Mouse (Mus musculus) forebrain, embryonic 15.5 days (tissue): ENCODE results near the gene 1700018B08Rik. TPM values are rescaled to one million over a fixed set of nuclear protein-coding genes. Genes with fewer than 3 reads are reported as not detected.

ENCODE experiments used
- ATAC-seq: fragments of 200-750 bp; cut with Nextera tagmentation; replicated peaks from 2 replicates; pipeline ENCODE4 v1.8.0; 2017; ENCODE audit warnings: mild to moderate bottlenecking, moderate TSS enrichment, moderate library complexity
- H3K27ac ChIP-seq: fragments of 300-500 bp; sonication (generic); replicated peaks from 2 replicates; pipeline ENCODE4 v1.5.1; 2015; ENCODE audit warnings: mild to moderate bottlenecking, inconsistent platforms
- H3K27me3 ChIP-seq: fragments of 300-500 bp; sonication (generic); 2 replicates; pipeline ENCODE4 v1.6.1; 2015; ENCODE audit warnings: inconsistent platforms
- H3K36me3 ChIP-seq: fragments of 300-500 bp; sonication (generic); 2 replicates; pipeline ENCODE4 v1.6.1; 2015; ENCODE audit warnings: mild to moderate bottlenecking, inconsistent platforms
- H3K4me1 ChIP-seq: fragments of 300-500 bp; sonication (generic); 2 replicates; pipeline ENCODE4 v1.6.1; 2015; ENCODE audit warnings: inconsistent platforms
- H3K4me2 ChIP-seq: fragments of 300-500 bp; sonication (generic); replicated peaks from 2 replicates; pipeline ENCODE4 v1.6.1; 2015; ENCODE audit warnings: mild to moderate bottlenecking, inconsistent platforms
- H3K4me3 ChIP-seq: fragments of 300-500 bp; sonication (generic); 2 replicates; pipeline ENCODE4 v1.5.1; 2015; ENCODE audit warnings: mild to moderate bottlenecking, inconsistent platforms
- H3K9ac ChIP-seq: fragments of 300-500 bp; sonication (generic); replicated peaks from 2 replicates; pipeline ENCODE4 v1.6.1; 2015; ENCODE audit warnings: mild to moderate bottlenecking, inconsistent platforms
- H3K9me3 ChIP-seq: fragments of 300-500 bp; sonication (generic); 2 replicates; pipeline ENCODE4 v1.6.1; 2016; ENCODE audit warnings: inconsistent platforms
- WGBS: fragments of 180-500 bp; shearing (Covaris S2); methylation state at CpG from one replicate; pipeline ENCODE4 v1.1.7; 2015; ENCODE audit warnings: mixed read lengths; 5-methylcytosine and 5-hydroxymethylcytosine counted together
- polyA plus RNA-seq: library from polyadenylated mRNA; unstranded; fragments of >200 nt; fragmentation: Nextera tagmentation; extraction: Ambion mirVana; gene quantifications from 2 replicates; pipeline ENCODE4 v1.2.1, GENCODE M21; 2015

Gene 1700018B08Rik
- polyA plus RNA-seq, 1 experiment from 2014 or later, result not detected

- Histone ChIP-seq H3K27me3 (no peaks in the 10 kb centered on the region), H3K36me3 (peaks cover 14% of the 10 kb centered on the region; the same call in 1 of the 2 replicates), H3K9ac (no peak overlapping the region), H3K4me2 (no peak overlapping the region), H3K4me1 (no peaks in the 10 kb centered on the region), H3K4me3 (no peak overlapping the region), H3K27ac (no peak overlapping the region), H3K9me3 (no peaks in the 10 kb centered on the region)
- WGBS, result 90% methylated on average over 7 of the region's 7 CpGs
- no peak for ATAC-seq
Observed at GRCm38 (mm10) chr8:121560432-121561100, 16.4 kb upstream of the 1700018B08Rik start.

- no peaks in the 10 kb centered on the region for H3K27me3 ChIP-seq
- no peaks in the 10 kb centered on the region for H3K4me1 ChIP-seq
- ATAC-seq, result no peak
- peaks cover 21% of the 10 kb centered on the region; the same call in 1 of the 2 replicates for H3K36me3 ChIP-seq
- H3K9me3 ChIP-seq, result no peaks in the 10 kb centered on the region
- H3K4me2 ChIP-seq, result no peak overlapping the region
- 91% methylated on average over 12 of the region's 12 CpGs for WGBS
- H3K27ac ChIP-seq, result no peak overlapping the region
- H3K9ac ChIP-seq, result no peak overlapping the region
- H3K4me3 ChIP-seq, result no peak overlapping the region
Observed at GRCm38 (mm10) chr8:121559801-121560200, 15.7 kb upstream of the 1700018B08Rik start.

- no peaks in the 10 kb centered on the region for H3K9me3 ChIP-seq
- no peaks in the 10 kb centered on the region for H3K27me3 ChIP-seq
- no peak overlapping the region for H3K27ac ChIP-seq
- H3K4me1 ChIP-seq, result no peaks in the 10 kb centered on the region
- no peak for ATAC-seq
- WGBS, result 90% methylated on average over 16 of the region's 16 CpGs
- H3K4me2 ChIP-seq, result no peak overlapping the region
- H3K36me3 ChIP-seq, result peaks cover 34% of the 10 kb centered on the region
- H3K9ac ChIP-seq, result no peak overlapping the region
- no peak overlapping the region for H3K4me3 ChIP-seq
Observed at GRCm38 (mm10) chr8:121558538-121558937, 14.4 kb upstream of the 1700018B08Rik start.

GRCm38 (mm10) chr8:121557746-121558145 is 13.6 kb upstream of the 1700018B08Rik start:
- H3K27ac ChIP-seq, result no peak overlapping the region
- 92% methylated on average over 11 of the region's 11 CpGs for WGBS
- H3K36me3 ChIP-seq, result peaks cover 40% of the 10 kb centered on the region

GRCm38 (mm10) chr8:121553831-121554475 is 9.8 kb upstream of the 1700018B08Rik start:
- Histone ChIP-seq H3K4me1 (no peaks in the 10 kb centered on the region), H3K36me3 (peaks cover 59% of the 10 kb centered on the region), H3K27me3 (no peaks in the 10 kb centered on the region), H3K27ac (no peak overlapping the region), H3K9me3 (no peaks in the 10 kb centered on the region), H3K9ac (no peak overlapping the region), H3K4me3 (no peak overlapping the region), H3K4me2 (no peak overlapping the region)
- no peak for ATAC-seq
- WGBS, result 94% methylated on average over 32 of the region's 32 CpGs

More at GRCm38 (mm10) chr8:121557746-121558145, 13.6 kb upstream of the 1700018B08Rik start:
- Histone ChIP-seq H3K9me3 (no peaks in the 10 kb centered on the region), H3K4me1 (no peaks in the 10 kb centered on the region), H3K27me3 (no peaks in the 10 kb centered on the region), H3K4me2 (no peak overlapping the region), H3K9ac (no peak overlapping the region), H3K4me3 (no peak overlapping the region)
- no peak for ATAC-seq

- no peak for ATAC-seq
- no peak overlapping the region for H3K27ac ChIP-seq
- H3K27me3 ChIP-seq, result no peaks in the 10 kb centered on the region
- no peak overlapping the region for H3K9ac ChIP-seq
- no peak overlapping the region for H3K4me2 ChIP-seq
- H3K4me1 ChIP-seq, result no peaks in the 10 kb centered on the region
- H3K9me3 ChIP-seq, result no peaks in the 10 kb centered on the region
- 91% methylated on average over 8 of the region's 9 CpGs for WGBS
- H3K4me3 ChIP-seq, result no peak overlapping the region
- H3K36me3 ChIP-seq, result peaks cover 52% of the 10 kb centered on the region
Observed at GRCm38 (mm10) chr8:121552506-121552905, 8.4 kb upstream of the 1700018B08Rik start.

- WGBS, result 72% methylated on average over 24 of the region's 24 CpGs
- no peaks in the 10 kb centered on the region for H3K9me3 ChIP-seq
- H3K27ac ChIP-seq, result no peak overlapping the region
- no peak overlapping the region for H3K4me2 ChIP-seq
- no peak for ATAC-seq
- no peaks in the 10 kb centered on the region for H3K4me1 ChIP-seq
- no peaks in the 10 kb centered on the region for H3K27me3 ChIP-seq
- peaks cover 52% of the 10 kb centered on the region for H3K36me3 ChIP-seq
- H3K4me3 ChIP-seq, result no peak overlapping the region
- H3K9ac ChIP-seq, result no peak overlapping the region
Observed at GRCm38 (mm10) chr8:121551065-121551985, 7.2 kb upstream of the 1700018B08Rik start.

GRCm38 (mm10) chr8:121550056-121550455 is 5.9 kb upstream of the 1700018B08Rik start:
- Histone ChIP-seq H3K9me3 (no peaks in the 10 kb centered on the region), H3K27ac (no peak overlapping the region), H3K4me2 (no peak overlapping the region), H3K27me3 (0 out of 2 replicates have a peak, but pooled peaks cover 3% of the 10 kb centered on the region), H3K36me3 (peaks cover 48% of the 10 kb centered on the region), H3K4me3 (no peak overlapping the region), H3K9ac (no peak overlapping the region), H3K4me1 (no peaks in the 10 kb centered on the region)
- no peak for ATAC-seq
- WGBS, result 87% methylated on average over 6 of the region's 6 CpGs

GRCm38 (mm10) chr8:121547132-121547531 is 3.0 kb upstream of the 1700018B08Rik start:
- peaks cover 26% of the 10 kb centered on the region for H3K36me3 ChIP-seq
- no peak overlapping the region for H3K27ac ChIP-seq
- peak; percentile 48; the same call in 1 of the 2 replicates for ATAC-seq
- no peak overlapping the region for H3K4me2 ChIP-seq
- H3K9me3 ChIP-seq, result no peaks in the 10 kb centered on the region
- no peaks in the 10 kb centered on the region for H3K4me1 ChIP-seq
- no peak overlapping the region for H3K4me3 ChIP-seq
- no peak overlapping the region for H3K9ac ChIP-seq
- H3K27me3 ChIP-seq, result 0 out of 2 replicates have a peak, but pooled peaks cover 3% of the 10 kb centered on the region
- 7% methylated on average over 7 of the region's 7 CpGs for WGBS

- Histone ChIP-seq H3K9me3 (no peaks in the 10 kb centered on the region), H3K4me3 (no peak overlapping the region), H3K27me3 (0 out of 2 replicates have a peak, but pooled peaks cover 3% of the 10 kb centered on the region), H3K4me1 (no peaks in the 10 kb centered on the region), H3K9ac (no peak overlapping the region), H3K4me2 (no peak overlapping the region), H3K27ac (no peak overlapping the region), H3K36me3 (peaks cover 8% of the 10 kb centered on the region; the same call in 1 of the 2 replicates)
- ATAC-seq, result no peak
- WGBS, result 71% methylated on average over 11 of the region's 11 CpGs
Observed at GRCm38 (mm10) chr8:121544936-121545335, 816 bp upstream of the 1700018B08Rik start.

GRCm38 (mm10) chr8:121542901-121543300 is 1.2 kb downstream of the 1700018B08Rik start:
- H3K4me3 ChIP-seq, result no peak overlapping the region
- 68% methylated on average over 13 of the region's 13 CpGs for WGBS
- H3K27ac ChIP-seq, result no peak overlapping the region
- H3K9ac ChIP-seq, result no peak overlapping the region
- H3K27me3 ChIP-seq, result 0 out of 2 replicates have a peak, but pooled peaks cover 3% of the 10 kb centered on the region
- no peaks in the 10 kb centered on the region for H3K4me1 ChIP-seq
- H3K9me3 ChIP-seq, result no peaks in the 10 kb centered on the region
- H3K4me2 ChIP-seq, result no peak overlapping the region
- no peaks in the 10 kb centered on the region for H3K36me3 ChIP-seq
- ATAC-seq, result no peak

- H3K4me2 ChIP-seq, result no peak overlapping the region
- H3K27me3 ChIP-seq, result 0 out of 2 replicates have a peak, but pooled peaks cover 3% of the 10 kb centered on the region
- no peak overlapping the region for H3K4me3 ChIP-seq
- no peaks in the 10 kb centered on the region for H3K36me3 ChIP-seq
- no peak overlapping the region for H3K9ac ChIP-seq
- ATAC-seq, result no peak
- no peak overlapping the region for H3K27ac ChIP-seq
- no peaks in the 10 kb centered on the region for H3K4me1 ChIP-seq
- no peaks in the 10 kb centered on the region for H3K9me3 ChIP-seq
- WGBS, result 86% methylated on average over 19 of the region's 19 CpGs
Observed at GRCm38 (mm10) chr8:121541862-121542261, 2.3 kb downstream of the 1700018B08Rik start.
